Mouse (Mus musculus): ENCODE data around the gene Tcaf3.

Gene Tcaf3

GRCm38 (mm10) chr6:42597592-42597991, at the start of gene Tcaf3:
TSS of gene Tcaf3 (minus strand) at chr6:42597692.
- DNase-seq (ENCODE audit: low read depth, low spot score) = no peak

GRCm38 (mm10) chr6:42644912-42645549, 47.5 kb upstream of the Tcaf3 start, which contains the start of gene Tcaf2:
TSS of gene Tcaf2 (minus strand) at chr6:42645254.
- DNase-seq (ENCODE audit: low read depth, low spot score) = peak; percentile 24

GRCm38 (mm10) chr6:42634393-42634792, 36.9 kb upstream of the Tcaf3 start:
- no peak for DNase-seq (ENCODE audit: low read depth, low spot score)

- DNase-seq (ENCODE audit: low read depth, low spot score) = no peak
These were observed 33.9 kb upstream of the Tcaf3 start for GRCm38 (mm10) chr6:42631395-42631794.

- no peak for DNase-seq (ENCODE audit: low read depth, low spot score)
These were observed 19.4 kb upstream of the Tcaf3 start for GRCm38 (mm10) chr6:42616904-42617303.

GRCm38 (mm10) chr6:42612218-42612617, 14.7 kb upstream of the Tcaf3 start:
- no peak for DNase-seq (ENCODE audit: low read depth, low spot score)

- no peak for DNase-seq (ENCODE audit: low read depth, low spot score)
These were observed 13.5 kb upstream of the Tcaf3 start for GRCm38 (mm10) chr6:42610954-42611522.

- no peak for DNase-seq (ENCODE audit: low read depth, low spot score)
These were observed 4.2 kb downstream of the Tcaf3 start for GRCm38 (mm10) chr6:42593138-42593882.

- no peak for DNase-seq (ENCODE audit: low read depth, low spot score)
These were observed 10.9 kb downstream of the Tcaf3 start for GRCm38 (mm10) chr6:42586569-42586968.

- DNase-seq (ENCODE audit: low read depth, low spot score) = no peak
These were observed 14.0 kb downstream of the Tcaf3 start for GRCm38 (mm10) chr6:42583488-42583872.

- DNase-seq (ENCODE audit: low read depth, low spot score) = no peak
These were observed 14.6 kb downstream of the Tcaf3 start for GRCm38 (mm10) chr6:42582741-42583487.

- DNase-seq (ENCODE audit: low read depth, low spot score) = no peak
These were observed 18.8 kb downstream of the Tcaf3 start for GRCm38 (mm10) chr6:42578678-42579077.

GRCm38 (mm10) chr6:42577433-42577832, 20.1 kb downstream of the Tcaf3 start:
- no peak for DNase-seq (ENCODE audit: low read depth, low spot score)

GRCm38 (mm10) chr6:42568205-42568604, 29.3 kb downstream of the Tcaf3 start:
- no peak for DNase-seq (ENCODE audit: low read depth, low spot score)

- DNase-seq (ENCODE audit: low read depth, low spot score) = no peak
These were observed 31.4 kb downstream of the Tcaf3 start for GRCm38 (mm10) chr6:42566076-42566598.

- no peak for DNase-seq (ENCODE audit: low read depth, low spot score)
These were observed 35.2 kb downstream of the Tcaf3 start for GRCm38 (mm10) chr6:42562280-42562679.

- DNase-seq (ENCODE audit: low read depth, low spot score) = no peak
These were observed 36.6 kb downstream of the Tcaf3 start for GRCm38 (mm10) chr6:42560885-42561284.

GRCm38 (mm10) chr6:42558641-42559040, 38.9 kb downstream of the Tcaf3 start:
- DNase-seq (ENCODE audit: low read depth, low spot score) = no peak

- DNase-seq (ENCODE audit: low read depth, low spot score) = no peak
These were observed 50.0 kb downstream of the Tcaf3 start, which contains the start of gene Olfr455 for GRCm38 (mm10) chr6:42547461-42547860. TSS of gene Olfr455 (minus strand) at chr6:42547587.

- DNase-seq (ENCODE audit: low read depth, low spot score) = no peak
These were observed 51.3 kb downstream of the Tcaf3 start for GRCm38 (mm10) chr6:42546180-42546579.

- peak; percentile 8 for DNase-seq (ENCODE audit: low read depth, low spot score)
These were observed 52.0 kb downstream of the Tcaf3 start for GRCm38 (mm10) chr6:42545451-42545885.

GRCm38 (mm10) chr6:42544846-42545245, 52.6 kb downstream of the Tcaf3 start:
- DNase-seq (ENCODE audit: low read depth, low spot score) = no peak
